Mouse (Mus musculus) limb, embryonic 13.5 days (tissue): ENCODE results near the gene Arvcf. TPM values are rescaled to one million over a fixed set of nuclear protein-coding genes. Genes with fewer than 3 reads are reported as not detected.

Source experiments
- ATAC-seq: fragments of 200-750 bp; cut with Nextera tagmentation; 2 replicates; pipeline ENCODE4 v1.8.0; 2017; ENCODE audit warnings: low read depth, moderate number of reproducible peaks, moderate TSS enrichment; ENCODE audit not compliant: low FRiP score
- H3K27ac ChIP-seq: fragments of 300-500 bp; sonication (generic); 2 replicates; pipeline ENCODE4 v1.5.1; 2015; ENCODE audit warnings: inconsistent platforms, mild to moderate bottlenecking, moderate library complexity
- H3K27me3 ChIP-seq: fragments of 300-500 bp; sonication (generic); 2 replicates; pipeline ENCODE4 v1.6.1; 2015; ENCODE audit warnings: mild to moderate bottlenecking, inconsistent platforms
- H3K36me3 ChIP-seq: fragments of 300-500 bp; sonication (generic); 2 replicates; pipeline ENCODE4 v1.6.1; 2015; ENCODE audit warnings: inconsistent platforms, mild to moderate bottlenecking, moderate library complexity
- H3K4me1 ChIP-seq: fragments of 300-500 bp; sonication (generic); 2 replicates; pipeline ENCODE4 v1.6.1; 2015; ENCODE audit warnings: inconsistent platforms
- H3K4me2 ChIP-seq: fragments of 300-500 bp; sonication (generic); replicated peaks from 2 replicates; pipeline ENCODE4 v1.6.1; 2015; ENCODE audit warnings: inconsistent platforms, mild to moderate bottlenecking, moderate library complexity
- H3K4me3 ChIP-seq: fragments of 300-500 bp; sonication (generic); 2 replicates; pipeline ENCODE4 v1.5.1; 2015; ENCODE audit warnings: moderate library complexity, mild to moderate bottlenecking, inconsistent platforms
- H3K9ac ChIP-seq: fragments of 300-500 bp; sonication (generic); 2 replicates; pipeline ENCODE4 v1.6.1; 2015; ENCODE audit warnings: mild to moderate bottlenecking, inconsistent platforms
- H3K9me3 ChIP-seq: fragments of 300-500 bp; sonication (generic); 2 replicates; pipeline ENCODE4 v1.6.1; 2016; ENCODE audit warnings: inconsistent platforms
- WGBS: fragments of 180-500 bp; shearing (Covaris S2); methylation state at CpG from one replicate; pipeline ENCODE4 v1.1.7; 2015; 5-methylcytosine and 5-hydroxymethylcytosine counted together
- polyA plus RNA-seq: library from polyadenylated mRNA; unstranded; fragments of >200 nt; fragmentation: Nextera tagmentation; extraction: Ambion mirVana; gene quantifications from 2 replicates; pipeline ENCODE4 v1.2.1, GENCODE M21; 2015

Gene Arvcf
- polyA plus RNA-seq, 1 experiment from 2014 or later, result 29.8 TPM

- ATAC-seq, result no peak
- Histone ChIP-seq H3K36me3 (peaks cover 59% of the 10 kb centered on the region), H3K4me3 (no peak overlapping the region), H3K9ac (no peak overlapping the region), H3K4me2 (no peak overlapping the region), H3K27ac (no peak overlapping the region), H3K9me3 (no peaks in the 10 kb centered on the region), H3K27me3 (no peaks in the 10 kb centered on the region), H3K4me1 (peaks cover 7% of the 10 kb centered on the region)
- 91% methylated on average over 5 of the region's 5 CpGs for WGBS
These were observed 69.5 kb downstream of the Arvcf start for GRCm38 (mm10) chr16:18417491-18417890.

DNA sequence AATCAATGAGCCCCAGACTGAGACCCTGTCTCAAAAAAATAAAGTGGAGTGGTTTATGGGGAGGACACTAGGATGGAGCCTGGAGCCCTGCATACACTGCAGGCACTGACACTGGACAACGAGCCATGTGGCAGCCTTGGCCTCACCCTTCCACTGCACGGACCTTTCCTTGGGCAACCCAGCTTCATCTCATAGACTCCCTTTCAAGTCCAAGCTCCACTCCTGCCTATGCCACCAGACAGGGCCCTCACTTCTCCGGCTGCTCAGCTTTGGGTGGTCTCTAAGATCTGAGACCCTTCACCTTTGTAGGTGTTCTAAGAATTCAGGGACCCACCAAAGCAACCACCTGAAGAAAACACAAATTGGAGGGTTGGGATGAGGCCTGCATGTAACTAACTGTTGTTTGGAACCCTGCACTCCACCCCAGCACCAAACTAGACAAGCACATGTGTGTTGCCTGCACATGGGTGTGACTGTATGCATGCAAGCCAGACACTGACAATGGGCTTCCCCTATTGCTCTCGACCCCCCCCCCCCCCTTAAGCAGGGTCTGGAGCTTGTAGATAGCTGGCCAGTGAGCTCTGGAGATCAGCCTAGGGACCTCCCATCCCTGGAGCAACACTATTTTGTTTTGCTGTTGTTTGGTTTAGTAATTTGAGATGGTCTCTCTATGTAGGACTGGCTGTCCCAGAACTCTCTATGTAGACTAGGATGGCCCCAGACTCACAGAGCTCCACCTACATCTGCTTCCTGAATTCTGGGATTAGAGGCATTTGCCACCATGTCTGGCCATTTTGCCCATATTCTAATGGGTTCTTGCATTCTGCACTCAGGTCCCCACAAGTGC, 71.0 kb downstream of the Arvcf start:
- 79% methylated on average over 4 of the region's 4 CpGs for WGBS
- ATAC-seq, result no peak
- Histone ChIP-seq H3K9me3 (no peaks in the 10 kb centered on the region), H3K4me3 (no peak overlapping the region), H3K27ac (no peak overlapping the region), H3K27me3 (no peaks in the 10 kb centered on the region), H3K36me3 (peaks cover 55% of the 10 kb centered on the region), H3K4me2 (no peak overlapping the region), H3K9ac (no peak overlapping the region), H3K4me1 (peaks cover 15% of the 10 kb centered on the region)

DNA sequence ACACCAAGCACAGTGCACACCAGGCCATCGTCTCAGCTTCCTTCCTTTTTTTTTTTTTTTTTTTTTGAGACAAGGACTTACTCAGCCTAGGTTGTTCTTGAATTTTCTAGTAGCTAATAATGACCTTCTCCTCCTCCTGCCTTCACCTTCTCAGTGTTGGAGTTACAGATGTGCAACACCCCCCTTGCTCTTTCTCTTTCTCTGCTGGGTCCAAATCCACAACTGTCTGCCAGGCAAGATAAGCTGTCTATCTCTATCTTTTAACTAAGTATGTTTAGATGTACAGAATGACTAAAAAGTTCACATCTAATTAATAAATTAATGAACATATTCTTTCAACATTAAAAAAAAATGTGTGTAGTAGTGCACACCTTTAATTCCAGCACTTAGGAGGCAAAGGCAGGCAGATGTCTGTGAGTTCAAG, 71.6 kb downstream of the Arvcf start:
- no peak for ATAC-seq
- Histone ChIP-seq H3K4me1 (peaks cover 21% of the 10 kb centered on the region), H3K4me2 (no peak overlapping the region), H3K36me3 (peaks cover 49% of the 10 kb centered on the region), H3K27ac (no peak overlapping the region), H3K9ac (no peak overlapping the region), H3K9me3 (no peaks in the 10 kb centered on the region), H3K27me3 (no peaks in the 10 kb centered on the region), H3K4me3 (no peak overlapping the region)
- 88% methylated on average over 1 of the region's 1 CpGs for WGBS

DNA sequence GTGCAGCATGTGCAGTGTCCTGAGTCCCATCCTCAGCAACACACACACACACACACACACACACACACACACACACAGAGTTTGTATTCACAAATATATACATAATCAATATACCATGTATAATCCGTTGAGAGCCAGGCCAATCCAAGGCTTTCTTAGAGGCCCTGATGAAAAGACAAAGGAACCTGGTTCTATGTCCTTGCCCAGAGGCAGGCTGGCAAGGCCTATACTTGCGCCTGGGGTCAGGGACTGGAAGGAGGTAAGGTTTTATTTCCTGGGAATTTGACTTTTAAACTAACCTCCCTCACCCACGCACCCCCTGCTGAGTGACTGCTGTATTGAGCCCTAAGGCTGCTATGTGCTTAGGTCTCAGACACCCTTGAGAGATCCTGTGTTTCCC, 72.6 kb downstream of the Arvcf start:
- peaks cover 31% of the 10 kb centered on the region for H3K4me1 ChIP-seq
- no peak overlapping the region for H3K4me2 ChIP-seq
- ATAC-seq, result no peak
- no peak overlapping the region for H3K9ac ChIP-seq
- H3K9me3 ChIP-seq, result no peaks in the 10 kb centered on the region
- peaks cover 41% of the 10 kb centered on the region for H3K36me3 ChIP-seq
- H3K4me3 ChIP-seq, result no peak overlapping the region
- no peaks in the 10 kb centered on the region for H3K27me3 ChIP-seq
- no peak overlapping the region for H3K27ac ChIP-seq
- whole genome bisulfite sequencing, result 74% methylated on average over 3 of the region's 3 CpGs

- H3K27ac ChIP-seq, result peak overlapping the region; percentile 67; the same call in 1 of the 2 replicates
These were observed 75.4 kb downstream of the Arvcf start for GRCm38 (mm10) chr16:18423203-18423914.

DNA sequence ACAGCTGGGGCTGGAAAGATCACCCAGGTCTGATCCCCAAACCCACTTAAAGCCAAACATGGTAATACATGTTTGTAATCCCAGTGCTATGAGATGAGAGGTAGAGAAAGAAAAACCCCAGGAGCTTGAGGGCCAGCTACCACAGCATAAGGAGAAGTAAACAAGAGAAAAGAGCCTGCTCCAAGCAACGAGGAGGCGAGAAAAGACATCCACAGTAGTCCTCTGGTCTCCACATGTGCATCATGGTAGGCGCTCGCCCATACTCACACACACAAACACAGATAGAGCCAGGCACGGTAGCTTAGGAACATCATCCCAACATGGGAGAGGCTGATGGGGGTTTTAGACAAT, 75.9 kb downstream of the Arvcf start:
- Histone ChIP-seq H3K9me3 (no peaks in the 10 kb centered on the region), H3K9ac (peak overlapping the region; percentile 5; the same call in 1 of the 2 replicates), H3K36me3 (peaks cover 28% of the 10 kb centered on the region), H3K27me3 (no peaks in the 10 kb centered on the region), H3K4me3 (no peak overlapping the region), H3K27ac (peak overlapping the region; percentile 67; the same call in 1 of the 2 replicates), H3K4me2 (peak overlapping the region; percentile 82; the same call in 1 of the 2 replicates), H3K4me1 (peaks cover 37% of the 10 kb centered on the region)
- 76% methylated on average over 5 of the region's 5 CpGs for WGBS
- ATAC-seq, result no peak

More at GRCm38 (mm10) chr16:18423203-18423914, 75.4 kb downstream of the Arvcf start:
- Histone ChIP-seq H3K36me3 (peaks cover 28% of the 10 kb centered on the region), H3K4me2 (peak overlapping the region; percentile 82; the same call in 1 of the 2 replicates), H3K27me3 (no peaks in the 10 kb centered on the region), H3K4me1 (peaks cover 37% of the 10 kb centered on the region), H3K9ac (no peak overlapping the region), H3K4me3 (no peak overlapping the region), H3K9me3 (no peaks in the 10 kb centered on the region)
- ATAC-seq, result no peak
- 59% methylated on average over 7 of the region's 7 CpGs for WGBS

DNA sequence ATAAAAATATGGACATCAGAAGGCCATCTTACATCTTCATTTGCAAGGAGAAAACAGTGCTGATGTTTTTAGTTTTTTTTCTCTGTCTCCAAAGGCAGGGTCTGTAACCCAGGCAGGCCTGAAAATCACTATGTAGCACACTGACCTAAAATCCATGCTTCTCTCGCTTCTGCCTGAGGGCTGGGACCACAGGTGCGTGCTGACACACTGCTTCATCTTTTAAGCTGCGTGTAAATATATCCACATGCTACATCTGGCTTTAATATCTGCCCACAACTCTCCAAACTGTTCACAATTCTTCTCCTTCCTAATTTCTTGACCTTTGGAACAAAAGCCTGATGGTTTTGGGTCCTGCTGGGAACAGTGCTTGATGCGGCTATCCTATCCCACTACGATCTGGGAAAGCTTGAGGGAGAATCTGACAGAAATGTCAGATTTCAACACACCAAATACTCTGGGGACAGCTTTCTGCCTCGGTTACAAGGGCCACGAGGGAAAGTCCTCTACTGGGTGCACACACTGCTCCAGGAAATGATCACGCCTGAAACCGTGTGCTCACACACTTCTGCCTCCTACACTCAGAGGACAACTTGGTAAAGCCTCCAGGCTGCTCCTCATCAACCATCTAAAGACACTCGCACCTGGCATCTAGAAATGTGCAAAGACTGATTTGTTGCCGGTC, 76.5 kb downstream of the Arvcf start:
- Histone ChIP-seq H3K4me3 (peak overlapping the region; percentile 85), H3K4me2 (peak overlapping the region; percentile 82), H3K27me3 (no peaks in the 10 kb centered on the region), H3K36me3 (peaks cover 28% of the 10 kb centered on the region), H3K9ac (peak overlapping the region; percentile 5), H3K4me1 (peaks cover 37% of the 10 kb centered on the region), H3K9me3 (no peaks in the 10 kb centered on the region), H3K27ac (peak overlapping the region; percentile 67; the same call in 1 of the 2 replicates)
- 41% methylated on average over 11 of the region's 11 CpGs for WGBS
- no peak for ATAC-seq

DNA sequence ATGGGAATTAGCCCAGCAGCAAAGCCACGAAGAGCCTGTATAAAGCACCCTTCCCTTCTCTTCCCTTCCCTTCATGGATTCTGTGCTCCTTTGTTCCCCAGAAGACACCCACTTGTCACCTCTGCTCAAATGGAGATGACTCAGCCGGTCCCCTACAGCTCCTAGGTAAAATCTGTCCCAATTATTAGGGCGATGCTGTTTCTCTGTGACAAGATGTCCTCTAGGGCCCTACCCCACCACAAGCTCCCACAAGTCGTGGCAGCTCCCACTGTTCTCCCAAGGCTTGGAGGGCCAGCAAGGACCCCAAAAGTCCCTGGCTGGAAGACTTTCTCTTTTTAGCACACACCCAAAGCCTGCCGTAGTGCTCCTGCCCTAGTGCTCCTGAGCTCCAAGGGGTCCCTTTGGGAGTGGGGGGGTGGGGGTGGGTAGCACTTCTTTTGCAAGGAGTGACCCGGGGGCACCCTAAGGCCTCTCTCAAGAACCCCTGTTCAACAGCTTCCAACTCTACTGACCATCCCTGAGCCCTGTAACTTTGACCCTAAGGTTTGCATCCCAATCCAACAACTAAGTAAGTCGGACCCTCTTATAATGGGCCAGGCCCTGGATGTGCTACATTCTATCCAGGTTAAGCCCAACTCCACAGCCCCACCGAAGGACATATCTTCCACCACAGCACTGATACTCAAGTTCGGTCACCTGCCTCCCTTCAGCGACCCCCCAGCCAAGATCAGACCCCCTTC, 77.7 kb downstream of the Arvcf start:
- H3K9me3 ChIP-seq, result no peaks in the 10 kb centered on the region
- ATAC-seq, result peak; percentile 22
- 14% methylated on average over 10 of the region's 10 CpGs for WGBS
- H3K4me1 ChIP-seq, result peaks cover 39% of the 10 kb centered on the region
- H3K27ac ChIP-seq, result peak overlapping the region; percentile 79
- no peaks in the 10 kb centered on the region for H3K27me3 ChIP-seq
- peaks cover 26% of the 10 kb centered on the region for H3K36me3 ChIP-seq
- H3K4me2 ChIP-seq, result peak overlapping the region; percentile 82
- H3K4me3 ChIP-seq, result peak overlapping the region; percentile 85
- H3K9ac ChIP-seq, result peak overlapping the region; percentile 87

GRCm38 (mm10) chr16:18426215-18426791, 78.3 kb downstream of the Arvcf start, which contains the start of gene Txnrd2:
Gene Txnrd2, plus strand, starts transcription at chr16:18426384.
- peak within 1 kb of the TSS; percentile 82 for H3K4me2 ChIP-seq
- no peaks in the 10 kb centered on the region for H3K27me3 ChIP-seq
- peaks cover 21% of the 10 kb centered on the region for H3K36me3 ChIP-seq
- peak within 1 kb of the TSS; percentile 79 for H3K27ac ChIP-seq
- no peaks in the 10 kb centered on the region for H3K9me3 ChIP-seq
- H3K4me1 ChIP-seq, result peaks cover 41% of the 10 kb centered on the region
- peak; percentile 71 for ATAC-seq
- peak within 1 kb of the TSS; percentile 85 for H3K4me3 ChIP-seq
- WGBS, result under 1% methylated on average over 52 of the region's 52 CpGs
- peak within 1 kb of the TSS; percentile 87 for H3K9ac ChIP-seq

DNA sequence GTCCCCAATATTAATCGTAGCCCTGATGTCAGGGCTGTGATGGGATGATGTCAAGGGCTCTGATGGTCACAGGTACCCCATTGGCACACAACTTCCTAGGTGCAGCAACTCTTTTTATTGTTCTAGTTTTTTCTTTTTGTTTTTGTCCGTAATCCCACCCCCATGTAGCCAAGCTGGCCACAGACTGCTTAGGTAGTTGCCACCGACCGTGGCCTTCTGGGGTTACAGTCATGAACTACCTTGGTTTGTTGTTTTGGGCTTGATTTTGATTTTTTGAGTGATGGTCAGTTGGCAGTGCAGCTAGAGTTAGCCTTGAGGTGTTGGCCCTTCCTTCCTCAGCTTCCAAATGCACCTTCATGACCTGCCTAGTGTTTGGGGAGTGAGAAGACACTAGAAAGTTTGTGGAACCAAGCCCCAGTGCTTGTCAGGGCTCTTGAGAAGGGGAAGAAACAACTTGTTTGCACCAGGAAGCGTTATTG, 78.9 kb downstream of the Arvcf start, which contains the start of gene Comt:
Gene Comt (minus strand): TSS at position 51 of the 479 bp plus-strand sequence.
- no peak; the same call in 1 of the 2 replicates for ATAC-seq
- peaks cover 16% of the 10 kb centered on the region for H3K36me3 ChIP-seq

DNA sequence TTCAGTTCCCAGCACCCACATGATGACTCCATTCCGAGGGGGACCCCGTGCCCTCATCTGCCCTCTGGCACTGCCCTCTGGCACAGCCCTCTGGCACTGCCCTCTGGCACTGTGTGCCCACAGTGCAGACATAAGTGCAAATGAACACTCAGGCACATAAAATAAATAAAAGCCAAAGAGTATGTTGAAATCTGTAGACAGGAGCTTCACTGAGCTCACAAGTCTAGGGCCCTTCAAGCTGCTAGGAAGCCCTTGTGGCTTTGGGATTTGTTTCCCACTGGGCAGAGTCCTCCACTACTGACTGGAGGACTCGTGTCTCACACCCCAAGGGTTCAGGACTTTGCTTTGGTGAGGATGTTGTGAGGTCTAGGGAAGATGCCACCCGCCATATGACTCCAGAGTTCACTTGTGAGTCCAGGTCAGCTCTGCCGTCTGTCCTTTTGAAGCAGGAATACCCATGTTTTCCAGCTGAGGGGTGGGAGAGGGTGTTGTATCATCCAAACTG, 80.1 kb downstream of the Arvcf start:
- no peak overlapping the region for H3K9ac ChIP-seq
- 83% methylated on average over 5 of the region's 5 CpGs for WGBS

More for the DNA sequence above, 78.9 kb downstream of the Arvcf start, which contains the start of gene Comt:
- Histone ChIP-seq H3K27me3 (no peaks in the 10 kb centered on the region), H3K4me2 (peak within 1 kb of the TSS; percentile 82), H3K9ac (peak within 1 kb of the TSS; percentile 87), H3K4me1 (peaks cover 41% of the 10 kb centered on the region), H3K4me3 (peak within 1 kb of the TSS; percentile 85), H3K9me3 (no peaks in the 10 kb centered on the region), H3K27ac (peak within 1 kb of the TSS; percentile 79)
- WGBS, result 51% methylated on average over 5 of the region's 5 CpGs

More for the DNA sequence above, 80.1 kb downstream of the Arvcf start:
- H3K27ac ChIP-seq, result no peak overlapping the region
- H3K4me3 ChIP-seq, result no peak overlapping the region
- no peaks in the 10 kb centered on the region for H3K27me3 ChIP-seq
- no peak for ATAC-seq
- no peak overlapping the region for H3K4me2 ChIP-seq
- peaks cover 6% of the 10 kb centered on the region for H3K36me3 ChIP-seq
- no peaks in the 10 kb centered on the region for H3K9me3 ChIP-seq
- H3K4me1 ChIP-seq, result peaks cover 41% of the 10 kb centered on the region
